Mouse (Mus musculus) olfactory bulb, adult 2 months (tissue): ENCODE results near the gene Kdm6b. TPM values are rescaled to one million over a fixed set of nuclear protein-coding genes. Genes with fewer than 3 reads are reported as not detected.

Experiments used
- H3K27ac ChIP-seq: fragments of 200-500 bp; 2 replicates; pipeline ENCODE4 v1.5.1; 2012; ENCODE audit warnings: low read depth, low read length; ENCODE audit not compliant: insufficient read depth
- H3K4me1 ChIP-seq: fragments of 200-500 bp; 2 replicates; pipeline ENCODE4 v1.6.1; 2012; ENCODE audit warnings: low read length; ENCODE audit not compliant: control insufficient read depth, insufficient read depth
- H3K4me3 ChIP-seq: fragments of 200-500 bp; 2 replicates; pipeline ENCODE4 v1.5.1; 2012; ENCODE audit warnings: mild to moderate bottlenecking, low read depth, low read length, moderate library complexity; ENCODE audit not compliant: insufficient read depth
- CTCF ChIP-seq: fragments of 200-500 bp; IDR thresholded peaks from 2 replicates; pipeline ENCODE4 v1.5.1; 2012; ENCODE audit warnings: low read depth, mild to moderate bottlenecking, low read length, moderate library complexity; ENCODE audit not compliant: insufficient read depth
- POLR2A ChIP-seq: fragments of 200-500 bp; IDR thresholded peaks from 2 replicates; pipeline ENCODE4 v1.6.1; 2012; ENCODE audit warnings: mild to moderate bottlenecking, low read depth, low read length, moderate library complexity; ENCODE audit not compliant: insufficient read depth
- WGBS: fragments of 180-500 bp; shearing (Covaris S2); methylation state at CpG from one replicate; pipeline ENCODE4 v1.1.7; 2018; 5-methylcytosine and 5-hydroxymethylcytosine counted together
- polyA plus RNA-seq: library from polyadenylated mRNA; stranded (reverse); fragments of >200 nt; gene quantifications from 2 replicates; pipeline ENCODE4 v1.2.4, GENCODE M21; 2012; ENCODE audit warnings: low replicate concordance; ENCODE audit not compliant: missing spikeins, insufficient read depth, insufficient read length

The Kdm6b gene
- polyA plus RNA-seq, 1 experiment: not detected

GRCm38 (mm10) chr11:69366855-69367615, 46.4 kb downstream of the Kdm6b start:
- peaks cover 40% of the 10 kb centered on the region for H3K4me1 ChIP-seq
- H3K27ac ChIP-seq: peak overlapping the region; percentile 98
- no peak for TF ChIP-seq CTCF
- no peak for TF ChIP-seq POLR2A
- WGBS: under 1% methylated on average over 22 of the region's 22 CpGs
- peak overlapping the region; percentile 65 for H3K4me3 ChIP-seq

GRCm38 (mm10) chr11:69366157-69366854, 47.2 kb downstream of the Kdm6b start:
- TF ChIP-seq CTCF: no peak
- TF ChIP-seq POLR2A: peak; percentile 58
- peaks cover 39% of the 10 kb centered on the region for H3K4me1 ChIP-seq
- H3K27ac ChIP-seq: peak overlapping the region; percentile 85
- peak overlapping the region; percentile 39 for H3K4me3 ChIP-seq
- WGBS: under 1% methylated on average over 26 of the region's 26 CpGs

GRCm38 (mm10) chr11:69365722-69366121, 47.8 kb downstream of the Kdm6b start:
- Histone ChIP-seq H3K4me3 (peak overlapping the region; percentile 39), H3K4me1 (peaks cover 39% of the 10 kb centered on the region), H3K27ac (peak overlapping the region; percentile 85)
- WGBS: 16% methylated on average over 6 of the region's 6 CpGs
- TF ChIP-seq CTCF: no peak
- TF ChIP-seq POLR2A: no peak

GRCm38 (mm10) chr11:69364910-69365309, 48.6 kb downstream of the Kdm6b start:
- H3K27ac ChIP-seq: peak overlapping the region; percentile 85
- no peak for TF ChIP-seq POLR2A
- no peak for TF ChIP-seq CTCF
- 0% methylated on average over 6 of the region's 6 CpGs for WGBS
- peak overlapping the region; percentile 39 for H3K4me3 ChIP-seq
- H3K4me1 ChIP-seq: peaks cover 39% of the 10 kb centered on the region

GRCm38 (mm10) chr11:69364376-69364775, 49.1 kb downstream of the Kdm6b start:
- TF ChIP-seq CTCF (no peak), POLR2A (no peak)
- 7% methylated on average over 8 of the region's 8 CpGs for WGBS
- Histone ChIP-seq H3K4me1 (peaks cover 39% of the 10 kb centered on the region), H3K4me3 (no peak overlapping the region), H3K27ac (peak overlapping the region; percentile 85)

GRCm38 (mm10) chr11:69362479-69362878, 51.0 kb downstream of the Kdm6b start:
- 72% methylated on average over 2 of the region's 2 CpGs for WGBS
- no peak overlapping the region for H3K4me3 ChIP-seq
- TF ChIP-seq POLR2A: no peak
- no peak for TF ChIP-seq CTCF
- H3K27ac ChIP-seq: no peak overlapping the region
- H3K4me1 ChIP-seq: peaks cover 36% of the 10 kb centered on the region

- H3K4me3 ChIP-seq: no peak overlapping the region
- no peak for TF ChIP-seq POLR2A
- no peak for TF ChIP-seq CTCF
- peaks cover 36% of the 10 kb centered on the region for H3K4me1 ChIP-seq
- H3K27ac ChIP-seq: no peak overlapping the region
- 35% methylated on average over 7 of the region's 7 CpGs for WGBS
Observed at GRCm38 (mm10) chr11:69362021-69362420, 51.5 kb downstream of the Kdm6b start.

GRCm38 (mm10) chr11:69357690-69358089, 55.8 kb downstream of the Kdm6b start:
- 90% methylated on average over 12 of the region's 12 CpGs for WGBS
- Histone ChIP-seq H3K4me3 (no peak overlapping the region), H3K4me1 (peaks cover 10% of the 10 kb centered on the region), H3K27ac (no peak overlapping the region)
- TF ChIP-seq CTCF (no peak), POLR2A (no peak)

GRCm38 (mm10) chr11:69356544-69356943, 56.9 kb downstream of the Kdm6b start:
- TF ChIP-seq CTCF: no peak
- no peak for TF ChIP-seq POLR2A
- Histone ChIP-seq H3K27ac (no peak overlapping the region), H3K4me3 (no peak overlapping the region), H3K4me1 (peaks cover 7% of the 10 kb centered on the region)
- WGBS: 91% methylated on average over 5 of the region's 5 CpGs

Other genes starting within 250 kb of the Kdm6b start
- not detected in 2 replicates for gene Alox8, start 215.8 kb downstream of the Kdm6b start, polyA plus RNA-seq
- not detected in 2 replicates for gene Gucy2e, start 176.6 kb downstream of the Kdm6b start, polyA plus RNA-seq
- not detected in 2 replicates for gene Cntrob, start 89.9 kb downstream of the Kdm6b start, polyA plus RNA-seq
- gene Trappc1, start 89.7 kb downstream of the Kdm6b start, polyA plus RNA-seq: not detected in 2 replicates
- not detected in 2 replicates for gene Kcnab3, start 87.4 kb downstream of the Kdm6b start, polyA plus RNA-seq
- gene Rnf227, start 73.2 kb downstream of the Kdm6b start, polyA plus RNA-seq: not detected in 2 replicates
- 175 and 278 TPM in 2 replicates for gene Chd3, start 44.3 kb downstream of the Kdm6b start, polyA plus RNA-seq
- gene Naa38, start 18.2 kb downstream of the Kdm6b start, polyA plus RNA-seq: not detected in 2 replicates
- not detected in 2 replicates for gene Cyb5d1, start 18.0 kb downstream of the Kdm6b start, polyA plus RNA-seq
- gene Tmem88, start 15.4 kb downstream of the Kdm6b start, polyA plus RNA-seq: not detected in 2 replicates
- gene Dnah2, start 135.4 kb upstream of the Kdm6b start, polyA plus RNA-seq: not detected in 2 replicates
- gene Efnb3, start 146.5 kb upstream of the Kdm6b start, polyA plus RNA-seq: not detected in 2 replicates
- gene Wrap53, start 166.6 kb upstream of the Kdm6b start, polyA plus RNA-seq: not detected in 2 replicates
- gene Trp53, start 166.7 kb upstream of the Kdm6b start, polyA plus RNA-seq: not detected in 2 replicates
- gene Atp1b2, start 192.3 kb upstream of the Kdm6b start, polyA plus RNA-seq: 162 TPM in 1 of 2 replicates, not detected in the other
- not detected in 2 replicates for gene Shbg, start 204.2 kb upstream of the Kdm6b start, polyA plus RNA-seq
- gene Sat2, start 208.3 kb upstream of the Kdm6b start, polyA plus RNA-seq: not detected in 2 replicates
- not detected in 2 replicates for gene Fxr2, start 219.3 kb upstream of the Kdm6b start, polyA plus RNA-seq
- not detected in 2 replicates for gene Sox15, start 241.6 kb upstream of the Kdm6b start, polyA plus RNA-seq
- not detected in 2 replicates for gene Mpdu1, start 249.0 kb upstream of the Kdm6b start, polyA plus RNA-seq